Mouse (Mus musculus): ENCODE results near the gene Ciz1.
"Not testable (repeated sequence)": the region's sequence is repeated elsewhere in the genome, so short reads cannot be mapped to it uniquely, and the experiment has no call there.

Gene Ciz1

GRCm38 (mm10) chr2:32347019-32347418 is 5.1 kb upstream of the Ciz1 start:
- DNase-seq (ENCODE audit: low spot score): no peak

- no peak for DNase-seq (ENCODE audit: low spot score)
Observed at GRCm38 (mm10) chr2:32348311-32348710, 3.8 kb upstream of the Ciz1 start.

DNA sequence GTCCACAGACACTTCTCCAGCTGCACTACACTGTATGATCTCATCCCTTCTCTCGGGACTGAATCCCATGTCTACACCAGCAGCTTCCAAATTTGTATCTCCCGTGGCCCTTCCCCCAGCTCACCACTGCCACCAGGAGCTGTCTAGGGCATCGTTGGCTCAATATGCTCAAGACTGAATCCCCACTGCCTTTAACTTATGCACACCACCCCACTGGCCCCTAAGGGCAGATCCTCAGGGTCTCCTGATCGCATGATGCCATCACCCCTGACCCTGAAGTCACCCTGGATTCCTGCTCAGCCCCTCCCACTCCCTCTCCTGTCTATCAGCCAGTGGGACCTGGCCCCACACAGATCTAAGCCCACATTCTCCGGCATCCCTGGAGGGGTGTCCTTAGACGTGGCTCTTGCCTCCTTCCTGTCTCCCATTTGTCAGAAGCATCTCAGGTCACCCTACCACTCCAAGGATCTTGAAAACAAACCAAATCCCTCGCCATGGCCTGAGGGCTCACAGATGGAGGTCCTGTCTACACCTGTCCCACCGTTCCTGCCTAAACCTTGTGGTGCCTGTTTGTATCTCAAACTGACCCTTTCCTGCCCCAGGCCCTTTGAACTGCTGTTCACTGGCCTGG is 2.4 kb upstream of the Ciz1 start:
- DNase-seq (ENCODE audit: low spot score): no peak

GRCm38 (mm10) chr2:32350471-32351051 is 1.6 kb upstream of the Ciz1 start:
- no peak for DNase-seq (ENCODE audit: low spot score)

DNA sequence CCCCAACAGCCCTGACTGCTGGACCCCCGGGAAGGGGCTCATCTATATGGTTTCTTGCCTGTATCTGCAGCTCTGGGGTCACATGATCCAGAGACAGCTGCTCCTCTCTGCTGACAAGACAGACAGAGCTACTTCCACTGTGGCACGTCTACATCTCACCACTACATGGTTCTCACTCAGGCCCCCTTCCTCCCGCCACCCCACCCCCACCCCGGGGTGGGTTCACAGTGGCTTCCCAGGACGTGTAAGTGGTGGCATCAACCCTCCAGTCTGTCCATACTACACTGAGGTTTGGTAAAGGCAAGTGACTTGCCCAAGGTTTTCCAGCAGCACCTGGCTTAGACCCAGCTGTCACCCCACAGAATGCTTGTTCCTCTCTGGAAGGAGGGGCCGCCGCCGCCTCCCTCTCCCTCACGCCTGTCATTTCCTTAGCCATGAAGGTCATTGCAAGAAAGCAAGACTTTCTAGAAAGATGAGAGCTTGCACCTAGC is 611 bp upstream of the Ciz1 start:
- no peak for DNase-seq (ENCODE audit: low spot score)

DNA sequence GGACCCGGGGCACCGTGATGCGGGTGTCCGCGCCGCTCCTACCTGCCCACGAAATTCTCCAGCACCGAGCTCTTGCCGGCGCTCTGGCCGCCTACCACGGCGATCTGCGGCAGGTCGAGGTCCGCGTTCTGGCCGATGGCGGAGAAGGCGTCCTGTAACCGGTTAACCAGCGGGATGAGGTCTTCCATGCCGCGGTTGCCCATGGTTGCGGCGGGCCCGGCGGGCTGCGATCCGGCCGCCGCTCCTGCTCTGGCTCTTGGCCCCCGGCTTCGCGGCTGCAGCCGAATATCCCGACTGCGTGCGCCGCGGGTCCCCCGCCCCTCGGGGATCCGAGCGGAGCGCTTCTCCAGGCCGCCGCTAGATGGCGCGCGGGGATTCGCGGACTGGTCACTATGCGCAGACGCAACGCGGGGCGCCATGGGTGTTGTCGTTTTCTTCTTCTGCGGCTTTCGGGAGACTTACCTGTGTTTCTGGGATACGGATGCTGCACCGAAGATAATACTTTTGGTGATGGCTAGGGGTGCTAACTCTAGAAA is 948 bp downstream of the Ciz1 start, which contains the start of gene Dnm1:
Gene Dnm1 (minus strand): TSS at position 332 of the 536 bp plus-strand sequence.
- DNase-seq (ENCODE audit: low spot score): peak; percentile 96

GRCm38 (mm10) chr2:32353836-32354235 is 1.7 kb downstream of the Ciz1 start:
- no peak for DNase-seq (ENCODE audit: low spot score)

GRCm38 (mm10) chr2:32354336-32354895 is 2.3 kb downstream of the Ciz1 start:
- DNase-seq (ENCODE audit: low spot score): no peak

DNA sequence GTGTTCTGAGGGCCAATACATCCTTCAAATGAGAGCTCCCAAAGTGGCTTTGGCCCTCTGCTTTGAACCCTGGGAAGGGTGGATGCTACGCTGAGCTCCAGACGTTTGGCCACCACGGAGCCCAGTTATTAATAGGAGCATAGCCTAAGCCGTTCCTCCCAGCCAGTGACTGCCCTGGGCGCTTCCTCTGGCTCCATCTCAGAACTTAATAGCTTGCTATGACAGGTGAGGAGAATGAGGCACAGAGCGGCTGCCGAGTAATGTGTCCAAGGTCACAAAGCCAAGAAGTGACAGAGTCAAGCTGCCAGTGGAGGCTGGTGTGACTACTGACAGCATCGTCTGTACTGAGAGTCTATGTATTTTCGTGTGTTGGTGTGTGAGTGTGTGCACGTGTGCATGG is 4.1 kb downstream of the Ciz1 start:
- no peak for DNase-seq (ENCODE audit: low spot score)

DNA sequence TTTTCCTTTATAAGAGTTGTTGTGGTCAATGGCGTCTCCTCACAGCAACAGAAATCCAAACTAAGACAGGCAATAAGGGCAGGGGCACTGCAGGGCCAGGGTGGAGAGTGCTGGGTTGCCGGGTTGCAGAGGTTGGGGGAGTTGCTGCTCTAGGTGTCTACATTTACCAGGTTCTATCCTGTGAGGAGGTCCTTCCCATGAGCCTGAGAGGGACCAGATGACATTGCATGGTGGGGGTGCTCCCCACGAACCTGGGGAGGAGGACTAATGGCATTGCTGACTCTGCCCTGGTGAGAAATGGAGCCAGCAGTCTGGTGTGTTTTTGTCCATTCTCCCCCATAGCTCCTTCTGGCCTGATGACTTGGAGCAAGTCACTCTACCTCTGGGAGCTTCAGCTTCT is 5.6 kb downstream of the Ciz1 start:
- DNase-seq (ENCODE audit: low spot score): no peak

DNA sequence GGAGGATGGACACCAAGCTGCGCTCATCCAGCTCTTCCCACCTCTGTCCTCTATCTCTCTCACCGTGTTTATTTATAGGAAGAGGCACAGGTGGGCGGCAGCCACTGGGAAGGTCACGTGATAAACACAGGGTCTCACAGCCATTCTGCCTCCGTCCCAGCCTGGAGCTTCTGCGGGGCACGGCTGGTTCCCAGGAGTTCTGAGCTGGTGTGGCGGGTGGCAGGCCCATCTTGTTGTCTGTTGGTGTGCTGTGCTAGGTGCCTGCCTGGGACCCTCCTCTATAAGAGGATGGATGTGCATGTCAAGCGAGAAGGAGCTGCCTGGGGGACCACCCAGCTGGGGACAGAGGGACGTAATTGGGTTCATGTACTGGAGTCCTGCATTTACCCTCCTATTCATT is 6.3 kb downstream of the Ciz1 start:
- DNase-seq (ENCODE audit: low spot score): no peak

DNA sequence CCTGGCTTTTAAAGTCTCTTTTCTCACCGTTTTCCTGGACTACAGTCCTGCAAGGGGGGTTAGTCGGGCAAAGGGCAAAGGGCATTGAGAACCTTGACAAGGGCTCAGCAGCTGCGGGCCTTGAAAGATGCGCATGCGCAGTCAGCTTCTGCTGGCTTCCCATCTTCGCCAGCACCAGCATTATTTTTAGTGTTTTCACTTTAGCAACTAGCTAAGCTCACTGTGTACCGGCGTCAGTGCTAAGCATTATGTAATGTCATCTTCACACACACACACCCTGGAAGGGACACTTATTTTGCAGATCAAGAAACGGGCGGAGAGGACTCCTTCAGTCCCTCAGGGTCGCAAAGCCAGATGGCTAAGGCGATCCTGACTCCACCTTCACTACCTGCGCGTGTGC is 8.6 kb downstream of the Ciz1 start:
- DNase-seq (ENCODE audit: low spot score): peak; percentile 58

DNA sequence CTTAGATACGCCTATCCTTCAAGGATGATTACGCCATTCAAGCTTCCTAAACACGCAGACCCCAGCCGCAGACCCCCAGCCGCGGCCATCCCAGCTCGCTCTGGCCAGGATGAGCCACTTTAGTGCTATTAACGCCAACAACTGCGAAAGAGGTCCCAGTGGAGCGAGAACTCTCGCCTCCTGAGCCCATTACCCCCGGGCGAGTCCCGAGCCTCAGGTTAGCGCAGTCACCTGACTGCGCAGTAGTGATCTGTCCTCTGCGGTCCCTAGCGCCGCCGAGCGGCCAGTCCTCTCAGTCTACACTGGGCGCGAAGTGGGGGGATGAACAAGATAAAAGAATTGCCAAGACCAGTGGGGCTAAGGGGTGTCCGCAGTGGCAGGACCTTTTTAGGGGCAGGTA is 9.3 kb downstream of the Ciz1 start:
- peak; percentile 63 for DNase-seq (ENCODE audit: low spot score)

GRCm38 (mm10) chr2:32362274-32362673 is 10.1 kb downstream of the Ciz1 start:
- DNase-seq (ENCODE audit: low spot score): not testable (repeated sequence)

- peak; percentile 91 for DNase-seq (ENCODE audit: low spot score)
Observed at GRCm38 (mm10) chr2:32362817-32363340, 10.8 kb downstream of the Ciz1 start.

DNA sequence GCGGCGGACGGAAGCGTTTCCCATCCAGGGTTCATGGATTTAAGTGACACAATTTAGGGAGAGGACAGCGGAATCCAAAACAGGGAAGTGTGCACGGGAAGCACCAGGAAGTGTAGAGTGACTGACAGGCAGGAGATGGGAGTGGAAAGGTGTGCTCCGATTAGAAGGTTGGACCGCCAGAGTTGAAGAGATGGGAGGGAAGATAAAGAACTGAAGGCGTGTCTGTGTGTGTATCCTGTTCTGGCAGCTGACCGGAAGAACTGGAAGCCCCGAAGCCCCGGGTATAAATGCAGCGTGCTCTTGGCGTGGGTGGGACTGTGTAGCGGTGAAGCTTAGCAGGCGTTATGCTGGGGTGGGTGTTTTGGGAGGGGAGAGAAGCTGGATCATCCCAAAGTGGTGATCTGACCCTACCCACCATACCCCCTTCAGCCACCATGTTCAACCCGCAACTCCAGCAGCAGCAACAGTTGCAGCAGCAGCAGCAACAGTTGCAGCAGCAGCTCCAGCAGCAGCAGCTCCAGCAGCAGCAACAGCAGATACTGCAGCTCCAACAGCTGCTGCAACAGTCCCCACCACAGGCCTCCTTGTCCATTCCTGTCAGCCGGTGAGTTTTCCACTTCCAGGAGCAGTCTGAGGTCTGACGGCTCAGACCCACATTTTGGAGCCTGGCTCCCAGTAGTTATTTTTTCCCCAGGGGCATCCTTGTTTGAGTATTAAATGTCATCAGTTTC is 11.4 kb downstream of the Ciz1 start:
- no peak for DNase-seq (ENCODE audit: low spot score)

- DNase-seq (ENCODE audit: low spot score): no peak
Observed at GRCm38 (mm10) chr2:32364121-32364520, 12.0 kb downstream of the Ciz1 start.

DNA sequence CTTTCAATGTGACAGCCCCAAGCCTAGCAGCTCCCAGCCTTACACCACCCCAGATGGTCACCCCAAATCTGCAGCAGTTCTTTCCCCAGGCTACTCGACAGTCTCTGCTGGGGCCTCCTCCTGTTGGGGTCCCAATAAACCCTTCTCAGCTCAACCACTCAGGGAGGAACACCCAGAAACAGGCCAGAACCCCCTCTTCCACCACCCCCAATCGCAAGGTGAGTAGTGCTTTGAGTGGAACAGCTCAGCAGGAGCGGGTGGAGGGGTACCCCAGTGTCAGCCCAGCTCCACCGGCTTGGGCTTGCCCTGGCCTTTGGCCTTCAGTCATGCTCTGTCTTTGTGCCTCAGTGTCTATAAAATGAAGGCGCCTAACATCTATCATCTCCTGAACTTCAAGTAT is 15.2 kb downstream of the Ciz1 start:
- DNase-seq (ENCODE audit: low spot score): no peak

DNA sequence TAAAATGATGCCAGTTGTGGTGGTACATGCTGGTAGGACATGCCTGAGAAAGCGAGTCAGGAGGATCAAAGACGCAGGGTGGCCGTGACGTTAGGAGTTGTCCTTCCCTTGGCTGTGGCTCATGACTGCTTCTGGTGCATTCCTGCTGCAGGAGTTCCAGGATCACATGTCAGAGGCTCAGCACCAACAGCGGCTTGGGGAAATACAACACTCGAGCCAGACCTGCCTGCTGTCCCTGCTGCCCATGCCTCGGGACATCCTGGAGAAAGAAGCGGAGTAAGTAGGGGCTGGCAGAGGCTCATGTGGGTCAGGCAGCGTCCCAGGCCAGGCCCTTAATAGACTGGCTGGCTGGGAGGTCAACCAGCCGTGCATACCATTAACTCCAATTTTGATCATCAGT is 22.1 kb downstream of the Ciz1 start:
- no peak for DNase-seq (ENCODE audit: low spot score)

DNA sequence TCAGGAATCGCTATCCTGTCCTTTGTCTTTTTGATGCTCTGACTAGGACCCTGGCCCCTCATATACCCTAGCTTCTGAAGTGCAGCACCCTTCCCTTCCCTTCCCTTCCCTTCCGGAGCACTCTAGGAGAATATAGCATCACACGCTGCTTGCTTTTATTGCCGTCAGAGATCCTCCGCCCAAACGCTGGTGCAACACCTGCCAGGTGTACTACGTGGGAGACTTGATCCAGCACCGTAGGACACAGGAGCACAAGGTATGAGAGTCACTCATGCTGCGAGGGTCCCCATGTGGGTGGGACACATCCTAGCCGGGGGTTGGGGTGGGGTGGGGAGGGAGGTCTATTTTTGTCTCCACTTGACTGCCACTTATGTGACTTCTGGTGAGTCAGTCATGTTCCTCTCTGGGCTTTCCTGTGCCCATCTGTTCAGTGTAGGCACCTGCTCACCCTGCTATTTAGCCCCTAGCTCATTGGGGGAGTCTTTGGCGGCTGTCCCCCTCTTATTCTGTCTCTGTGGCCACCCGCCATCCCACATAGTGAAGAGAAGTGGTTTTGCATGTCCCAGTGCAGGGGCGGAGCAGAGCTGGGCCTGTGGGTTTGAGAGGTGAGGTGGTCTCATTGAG is 23.3 kb downstream of the Ciz1 start:
- DNase-seq (ENCODE audit: low spot score): no peak

DNA sequence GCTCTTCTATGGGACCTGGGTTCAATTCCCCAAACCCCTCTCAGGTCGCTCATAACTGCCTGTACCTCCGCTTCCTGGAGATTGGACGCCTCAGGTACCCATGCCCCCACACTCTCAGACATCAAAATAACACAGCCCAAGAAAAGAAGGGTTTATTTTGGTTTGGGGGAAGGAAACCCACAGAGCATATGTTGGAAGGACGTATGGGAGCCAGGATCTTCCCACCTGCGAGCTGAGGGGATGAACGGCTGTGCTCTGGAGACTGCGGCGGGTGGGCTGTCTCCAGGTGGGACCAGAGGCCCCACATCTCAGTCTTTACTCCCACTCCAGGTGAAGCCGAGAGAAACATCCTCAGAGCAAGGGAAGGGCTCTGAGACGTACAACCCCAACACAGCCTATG is 24.8 kb downstream of the Ciz1 start:
- DNase-seq (ENCODE audit: low spot score): no peak

DNA sequence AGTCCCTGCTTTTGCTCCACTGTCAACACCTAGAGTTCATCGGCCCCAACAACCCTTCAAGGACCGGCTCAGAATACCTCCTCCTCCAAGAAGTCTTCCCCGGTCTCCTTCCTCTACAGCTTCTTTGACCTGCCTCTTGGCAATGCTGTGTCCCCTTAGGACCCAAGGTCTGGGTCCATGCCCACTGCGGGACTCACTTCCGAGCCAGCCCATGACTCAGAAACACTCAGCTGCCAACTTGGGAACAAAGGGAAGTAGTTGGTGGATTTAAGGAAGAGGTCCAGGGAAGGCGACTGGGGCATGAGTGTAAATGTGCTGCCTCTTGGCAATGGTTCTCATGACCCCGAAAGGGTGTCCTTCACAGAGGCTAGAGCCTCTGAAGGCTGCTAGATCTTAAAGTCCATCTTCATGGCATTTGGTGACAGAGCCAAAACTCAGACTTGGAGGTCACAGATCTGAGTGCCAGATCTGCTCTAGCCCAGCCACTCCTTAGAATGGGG is 27.9 kb downstream of the Ciz1 start:
- DNase-seq (ENCODE audit: low spot score): no peak

All from urinary bladder, postnatal 25 days (tissue).